Mouse (Mus musculus): ENCODE results near the gene Strn4.

Strn4 gene

DNA sequence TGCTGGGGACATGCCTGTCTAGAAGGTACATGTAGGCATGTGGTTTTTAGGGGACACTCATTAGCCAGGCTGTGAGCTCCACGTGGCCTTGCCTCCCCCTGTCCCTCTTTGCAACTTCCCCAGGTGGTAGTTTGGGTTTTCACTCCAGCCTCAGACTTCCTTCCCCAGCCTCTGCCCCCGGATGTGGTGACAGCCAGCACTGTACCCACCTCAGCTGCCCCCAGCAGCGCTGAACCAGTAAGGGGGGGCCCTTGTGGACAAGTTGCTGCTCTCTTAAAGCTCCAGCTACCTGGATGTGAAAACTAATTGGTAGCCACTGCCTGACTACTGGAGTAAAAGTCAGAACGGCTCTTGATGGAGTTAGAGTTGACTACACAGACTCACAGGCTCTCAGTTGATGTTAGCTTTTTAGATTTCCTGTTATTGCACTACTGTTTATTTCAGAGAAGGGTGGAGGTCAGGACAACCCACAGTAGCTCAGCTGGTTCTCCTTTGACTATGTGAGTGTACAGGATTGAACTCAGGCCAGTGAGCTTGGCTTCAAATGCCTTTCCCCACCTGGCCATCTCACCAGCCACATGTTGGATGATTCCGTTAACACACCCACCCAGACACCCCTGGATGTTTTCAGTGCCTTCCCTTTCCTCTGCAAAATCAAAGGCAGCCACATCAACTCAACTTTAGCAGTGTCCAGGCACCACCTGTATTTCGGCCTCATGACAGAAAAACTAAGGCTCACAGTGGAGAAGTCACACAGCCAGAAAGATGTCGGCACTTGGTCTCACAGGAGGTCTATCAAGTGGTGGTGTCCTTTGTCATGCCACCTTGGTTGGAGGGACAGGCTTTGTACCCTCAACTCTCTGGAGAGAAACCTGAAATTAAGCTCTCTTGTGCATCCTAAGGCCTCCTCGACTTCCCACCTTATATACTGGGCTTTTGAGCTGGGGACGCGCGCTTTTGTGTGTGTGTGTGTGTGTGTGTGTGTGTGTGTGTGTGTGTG lies 26.2 kb downstream of the Strn4 start:
- DNase-seq (ENCODE audit: low read depth, low spot score), result no peak

DNA sequence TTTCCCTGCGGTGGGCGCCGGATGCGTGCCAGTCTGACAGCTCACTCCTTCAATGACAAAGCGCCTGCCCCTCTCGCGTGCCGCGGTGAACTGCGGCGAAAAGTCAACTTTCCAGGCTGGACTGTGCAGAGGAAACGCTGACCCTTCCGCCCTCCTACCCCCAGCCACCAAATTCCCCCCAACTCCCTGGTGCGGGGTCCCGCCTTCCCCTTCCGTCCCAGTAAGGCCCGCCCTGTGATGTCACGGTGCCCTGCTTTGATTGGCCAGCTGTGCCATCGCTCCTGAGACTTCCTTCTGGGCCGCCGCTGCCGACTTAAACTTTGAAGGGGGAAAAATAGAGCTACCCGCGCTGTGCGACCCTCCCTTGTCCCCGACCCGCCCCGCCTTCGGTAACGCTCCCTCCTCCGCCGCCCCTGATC lies 27.0 kb downstream of the Strn4 start, which contains the start of gene Prkd2:
TSS of gene Prkd2 (plus strand) at position 258 of the 419 bp plus-strand sequence.
- DNase-seq (ENCODE audit: low read depth, low spot score), result peak; percentile 69

DNA sequence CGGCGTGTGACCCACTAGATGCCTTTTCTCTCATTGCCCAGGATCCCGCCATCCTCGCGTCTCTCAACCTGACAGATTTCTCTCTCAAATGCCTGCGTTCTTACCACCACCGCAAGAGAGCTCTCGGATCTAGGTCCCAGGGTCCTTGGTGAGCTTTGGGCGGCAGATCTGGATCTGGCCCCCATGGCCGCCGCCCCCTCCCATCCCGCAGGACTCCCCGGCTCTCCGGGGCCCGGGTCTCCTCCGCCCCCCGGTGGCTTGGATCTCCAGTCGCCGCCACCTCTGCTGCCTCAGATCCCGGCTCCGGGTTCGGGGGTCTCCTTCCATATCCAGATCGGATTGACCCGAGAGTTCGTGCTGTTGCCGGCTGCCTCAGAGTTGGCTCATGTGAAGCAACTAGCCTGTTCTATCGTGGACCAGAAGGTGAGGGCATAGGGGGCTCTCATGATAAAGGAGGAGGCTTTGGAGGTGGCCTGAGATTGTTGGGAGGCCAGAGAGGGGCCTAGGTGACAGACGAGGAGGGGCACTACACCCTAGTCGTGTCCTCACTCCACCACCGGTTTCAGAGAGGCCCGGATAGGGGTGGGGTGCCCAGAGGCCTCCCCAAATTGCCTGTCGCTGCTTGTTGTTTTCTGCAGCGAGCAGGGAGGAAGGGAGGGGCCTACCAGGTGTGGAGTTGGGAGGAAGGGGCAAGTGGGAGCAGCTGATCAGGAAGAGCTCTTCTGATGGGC lies 27.9 kb downstream of the Strn4 start:
- DNase-seq (ENCODE audit: low read depth, low spot score), result no peak

DNA sequence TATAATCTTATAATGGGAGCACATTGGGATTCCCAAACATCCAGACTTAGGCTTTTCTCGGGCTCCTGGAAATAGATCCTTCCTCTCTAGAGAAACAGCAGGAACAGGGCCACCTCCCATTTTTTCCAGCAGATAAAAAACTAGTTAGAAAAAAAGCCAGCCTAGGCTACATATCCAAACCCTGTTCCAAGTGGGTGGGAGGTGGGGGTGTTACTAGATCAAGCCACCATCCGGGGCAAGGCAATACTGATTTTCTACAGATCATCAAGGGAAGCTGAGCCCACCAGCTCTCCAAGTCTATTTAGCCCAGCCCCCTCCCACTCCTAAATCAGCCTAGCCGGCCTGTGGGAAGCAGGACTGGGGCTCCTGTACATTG lies 29.0 kb downstream of the Strn4 start:
- DNase-seq (ENCODE audit: low read depth, low spot score), result no peak

DNA sequence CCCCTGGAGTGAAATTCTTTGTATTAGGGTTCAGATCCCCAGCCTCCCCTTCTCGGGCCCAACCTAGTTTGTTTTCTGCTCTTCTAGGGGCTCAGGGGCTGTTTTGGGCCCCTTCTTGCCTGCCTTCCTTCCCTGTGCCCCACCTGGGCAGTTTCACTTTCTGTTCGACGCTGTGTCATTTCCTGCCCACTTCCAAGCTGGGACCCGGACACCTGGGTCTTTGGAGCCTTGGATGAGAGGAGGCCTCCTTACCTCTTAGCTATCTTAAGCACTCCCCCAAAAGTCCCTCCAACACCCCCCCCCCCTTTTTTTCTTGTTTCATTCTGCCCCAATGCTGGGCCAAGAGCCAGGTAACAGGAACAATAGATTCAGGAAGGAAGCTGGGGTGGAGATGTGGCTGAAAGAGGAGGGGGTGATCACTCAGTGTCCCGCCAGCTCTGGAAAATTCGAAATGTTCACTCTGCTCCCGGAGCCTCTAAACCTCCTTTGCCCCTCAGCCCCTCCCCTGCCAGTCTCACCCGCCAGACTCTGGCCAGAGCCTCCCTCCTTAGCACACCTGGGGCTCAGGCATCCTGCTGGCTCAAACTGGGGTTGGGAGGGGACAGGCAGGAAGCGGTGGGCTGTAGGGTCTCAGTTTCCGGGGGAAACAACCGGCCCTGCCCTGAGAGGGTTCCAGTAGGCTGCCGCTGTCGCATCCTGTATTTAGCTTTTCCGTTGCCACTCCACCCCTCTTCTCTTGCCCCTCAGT lies 29.6 kb downstream of the Strn4 start:
- DNase-seq (ENCODE audit: low read depth, low spot score), result no peak

DNA sequence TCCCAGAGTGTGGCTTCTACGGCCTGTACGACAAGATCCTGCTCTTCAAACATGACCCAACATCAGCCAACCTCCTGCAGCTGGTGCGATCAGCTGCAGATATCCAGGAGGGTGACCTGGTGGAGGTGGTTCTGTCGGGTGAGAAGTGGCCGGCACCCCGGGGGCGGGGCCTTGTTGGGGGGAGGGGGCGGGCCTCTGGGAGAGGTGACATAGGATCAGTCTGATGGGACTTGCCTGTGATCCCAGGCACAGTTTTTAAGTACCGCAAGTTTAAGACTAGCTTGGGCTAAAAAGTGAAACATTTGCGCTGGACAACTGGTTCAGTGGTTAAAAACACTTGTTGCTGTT lies 30.1 kb downstream of the Strn4 start:
- no peak for DNase-seq (ENCODE audit: low read depth, low spot score)

DNA sequence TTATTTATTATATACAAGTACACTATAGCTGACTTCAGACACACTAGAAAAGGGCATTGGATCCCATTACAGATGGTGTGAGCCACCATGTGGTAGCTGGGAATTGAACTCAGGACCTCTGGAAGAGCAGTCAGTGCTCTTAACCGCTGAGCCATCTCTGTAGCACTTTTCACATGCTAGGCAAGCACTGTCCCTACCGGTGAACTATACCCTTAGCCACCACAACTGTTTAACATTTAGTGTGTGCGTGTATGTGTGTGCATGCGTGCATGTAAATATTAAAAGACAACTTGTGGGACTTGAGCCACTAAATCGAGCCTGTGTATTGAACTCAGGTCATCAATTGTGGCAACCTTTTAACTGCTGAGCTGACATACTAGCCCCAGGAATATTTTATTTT lies 31.1 kb downstream of the Strn4 start:
- DNase-seq (ENCODE audit: low read depth, low spot score), result no peak

DNA sequence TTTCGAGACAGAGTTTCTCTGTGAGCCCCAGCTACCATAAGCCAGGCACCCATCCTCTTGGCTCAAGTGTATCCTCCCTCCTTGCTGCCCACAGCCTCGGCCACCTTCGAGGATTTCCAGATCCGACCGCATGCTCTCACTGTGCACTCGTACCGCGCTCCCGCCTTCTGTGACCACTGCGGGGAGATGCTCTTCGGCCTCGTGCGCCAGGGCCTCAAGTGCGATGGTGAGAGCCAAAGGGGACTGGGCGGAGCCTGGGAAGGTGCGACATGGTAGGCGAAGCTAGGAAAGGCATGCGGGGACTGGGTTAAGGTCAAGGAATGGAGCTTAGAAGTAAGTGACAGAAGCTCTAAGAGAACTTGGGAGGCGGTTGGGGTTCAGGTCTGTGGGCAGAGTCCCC lies 31.8 kb downstream of the Strn4 start:
- no peak for DNase-seq (ENCODE audit: low read depth, low spot score)

DNA sequence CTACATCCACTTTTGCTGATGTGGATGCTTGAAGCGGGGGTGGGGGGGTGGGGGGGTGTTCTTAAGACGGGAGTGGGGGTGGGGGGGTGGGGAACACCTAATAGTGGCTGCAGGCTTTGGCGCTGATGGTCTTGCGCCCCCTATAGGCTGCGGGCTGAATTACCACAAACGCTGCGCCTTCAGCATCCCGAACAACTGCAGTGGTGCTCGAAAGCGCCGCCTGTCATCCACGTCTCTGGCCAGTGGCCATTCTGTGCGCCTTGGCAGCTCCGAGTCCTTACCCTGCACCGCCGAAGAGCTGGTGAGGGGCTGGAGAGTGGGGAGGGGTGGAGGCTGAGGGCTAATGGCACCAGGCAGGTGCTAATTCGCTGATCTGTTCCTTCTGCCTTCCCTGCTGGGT lies 32.9 kb downstream of the Strn4 start:
- DNase-seq (ENCODE audit: low read depth, low spot score), result no peak

DNA sequence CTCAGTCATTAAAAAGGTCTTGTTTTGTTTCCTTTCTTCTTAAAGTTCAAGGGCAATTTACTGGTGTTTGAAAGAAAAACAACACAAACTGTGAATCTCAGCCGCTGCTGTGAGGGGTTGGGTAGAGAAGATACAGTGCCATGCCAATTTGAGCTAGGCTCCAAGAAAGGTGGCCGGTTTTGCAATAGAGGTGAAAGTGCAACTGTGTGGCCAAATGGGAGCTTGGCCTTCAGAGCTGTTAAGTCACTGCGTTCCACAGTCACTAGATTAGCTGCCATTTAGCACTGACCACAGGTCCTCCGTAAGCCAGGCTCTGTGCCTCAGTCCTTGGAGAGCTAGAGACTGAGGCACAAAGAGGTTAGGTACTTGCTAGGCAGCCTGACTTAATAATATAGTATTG lies 35.9 kb downstream of the Strn4 start:
- DNase-seq (ENCODE audit: low read depth, low spot score), result no peak

DNA sequence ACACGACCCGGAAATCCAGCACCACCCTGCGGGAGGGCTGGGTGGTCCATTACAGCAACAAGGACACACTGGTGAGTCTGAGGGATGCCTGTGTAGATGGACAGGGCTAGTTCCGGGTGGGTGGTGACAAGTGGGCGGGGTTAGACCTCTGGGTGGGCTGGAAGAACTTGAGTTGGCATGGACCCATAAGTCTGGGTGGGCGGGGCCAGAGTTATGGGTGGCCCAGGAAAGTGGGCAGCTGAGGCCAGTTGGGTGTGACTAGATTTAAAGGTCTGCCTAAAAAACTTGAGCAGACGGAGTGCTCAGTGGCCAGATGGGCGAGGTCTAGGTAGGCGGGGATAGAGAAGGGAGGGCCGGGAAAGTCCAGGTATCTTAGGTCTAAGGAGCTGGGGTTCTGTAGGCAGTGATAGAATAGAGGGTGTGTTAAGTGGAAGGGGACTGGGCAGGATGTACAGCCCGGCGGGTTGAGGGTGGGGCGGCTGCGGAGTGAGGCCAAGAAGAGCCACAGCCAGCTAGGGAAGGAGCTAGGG lies 37.7 kb downstream of the Strn4 start:
- no peak for DNase-seq (ENCODE audit: low read depth, low spot score)

DNA sequence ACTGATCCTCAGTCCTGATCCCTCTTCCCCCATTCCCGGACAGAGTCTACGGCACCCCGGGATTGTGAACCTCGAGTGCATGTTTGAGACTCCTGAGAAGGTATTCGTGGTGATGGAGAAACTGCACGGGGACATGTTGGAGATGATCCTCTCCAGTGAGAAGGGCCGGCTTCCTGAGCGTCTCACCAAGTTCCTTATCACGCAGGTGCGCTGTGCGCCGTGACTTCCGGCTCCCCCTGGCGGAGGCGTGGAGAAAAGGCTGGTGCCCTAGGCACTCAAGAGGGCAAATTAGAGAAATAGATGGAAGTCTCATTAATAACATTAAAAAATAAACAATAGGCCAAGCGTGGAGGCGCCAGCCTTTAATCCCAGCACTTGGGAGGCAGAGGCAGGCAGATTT lies 42.6 kb downstream of the Strn4 start:
- DNase-seq (ENCODE audit: low read depth, low spot score), result no peak

DNA sequence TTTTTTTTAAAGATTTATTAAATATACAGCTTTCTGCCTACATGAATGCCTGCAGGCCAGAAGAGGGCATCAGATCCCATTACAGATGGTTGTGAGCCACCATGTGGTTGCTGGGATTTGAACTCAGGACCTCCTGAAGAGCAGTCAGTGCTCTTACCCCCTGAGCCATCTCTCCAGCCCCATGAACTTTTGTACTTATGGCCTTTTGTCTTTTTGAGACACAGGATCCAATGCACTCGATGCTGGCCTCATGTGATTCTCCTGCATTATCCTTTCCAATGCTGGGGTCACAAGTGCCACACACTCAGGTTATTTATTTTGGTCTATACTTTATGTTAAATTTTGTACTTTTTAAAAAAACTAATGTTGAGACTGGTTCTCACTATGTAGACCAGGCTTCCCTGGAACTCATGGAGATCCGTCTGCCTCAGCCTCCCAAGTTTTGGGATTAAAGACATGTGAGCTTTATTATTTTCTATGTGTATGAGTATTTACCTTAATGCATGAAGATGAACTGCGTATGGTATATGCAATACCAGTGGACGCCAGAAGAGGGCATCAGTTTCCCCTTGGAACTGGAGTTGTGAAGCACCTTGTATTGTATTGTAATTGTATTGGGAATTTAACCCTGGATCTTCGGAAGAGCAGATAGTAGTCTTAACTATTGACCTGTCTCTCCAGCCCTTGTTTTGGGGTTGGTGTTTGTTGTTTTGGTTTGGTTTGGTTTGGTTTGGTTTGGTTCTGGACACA lies 44.4 kb downstream of the Strn4 start:
- peak; percentile 32 for DNase-seq (ENCODE audit: low read depth, low spot score)

DNA sequence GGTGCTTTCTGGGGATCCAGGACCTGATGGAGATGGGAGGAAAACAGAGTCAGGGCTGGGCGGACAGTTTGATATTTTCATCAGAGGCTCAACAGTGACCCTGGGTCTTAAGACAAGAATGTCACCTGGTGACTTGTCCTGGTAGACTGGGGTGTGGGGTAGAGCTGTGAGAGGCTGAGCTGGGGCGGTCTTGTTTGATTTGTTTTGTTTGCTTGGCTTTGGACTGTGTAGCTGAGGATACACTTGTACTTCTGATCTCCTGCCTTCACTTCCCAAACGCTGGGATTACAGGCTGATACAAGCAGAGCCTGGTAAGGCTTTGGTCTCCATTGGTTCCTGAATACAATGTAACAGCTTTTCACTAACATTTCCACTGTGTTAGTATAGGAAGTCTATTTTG lies 51.8 kb downstream of the Strn4 start:
- no peak for DNase-seq (ENCODE audit: low read depth, low spot score)

DNA sequence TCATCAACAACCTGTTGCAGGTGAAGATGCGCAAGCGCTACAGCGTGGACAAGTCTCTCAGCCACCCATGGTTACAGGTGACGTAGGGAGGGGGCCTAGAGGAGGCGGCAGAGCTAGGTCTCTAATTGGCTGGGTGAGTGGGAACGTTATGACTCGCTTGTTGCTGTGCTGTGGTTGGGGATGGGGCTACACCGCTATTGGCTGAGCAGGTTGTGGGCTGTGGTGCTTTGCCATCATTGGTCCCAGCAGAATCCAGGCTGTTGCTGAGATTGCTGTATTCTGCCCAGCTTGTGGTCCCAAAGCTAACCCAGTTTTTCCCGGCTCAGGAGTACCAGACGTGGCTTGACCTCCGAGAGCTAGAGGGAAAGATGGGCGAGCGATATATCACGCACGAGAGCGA lies 53.8 kb downstream of the Strn4 start:
- DNase-seq (ENCODE audit: low read depth, low spot score), result no peak

DNA sequence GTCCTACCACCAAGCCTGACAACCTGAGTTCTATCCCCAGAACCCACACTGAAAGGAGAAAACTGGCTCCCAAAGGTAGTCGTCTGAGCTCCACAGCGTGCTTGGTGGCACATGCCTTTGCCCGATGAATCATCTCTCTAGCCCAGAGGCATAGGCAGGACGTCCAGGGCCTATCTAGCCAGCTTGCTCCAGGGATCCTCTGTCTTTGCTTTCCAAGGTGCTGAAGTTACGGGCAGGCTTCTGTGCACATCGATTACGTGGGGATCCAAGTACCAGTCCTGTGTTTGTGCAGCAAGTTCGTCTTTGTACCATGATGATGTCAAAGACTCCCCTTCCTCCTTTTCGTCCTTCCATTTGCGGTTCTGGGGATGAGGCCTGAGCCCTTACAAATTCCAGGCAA lies 55.9 kb downstream of the Strn4 start:
- no peak for DNase-seq (ENCODE audit: low read depth, low spot score)

DNA sequence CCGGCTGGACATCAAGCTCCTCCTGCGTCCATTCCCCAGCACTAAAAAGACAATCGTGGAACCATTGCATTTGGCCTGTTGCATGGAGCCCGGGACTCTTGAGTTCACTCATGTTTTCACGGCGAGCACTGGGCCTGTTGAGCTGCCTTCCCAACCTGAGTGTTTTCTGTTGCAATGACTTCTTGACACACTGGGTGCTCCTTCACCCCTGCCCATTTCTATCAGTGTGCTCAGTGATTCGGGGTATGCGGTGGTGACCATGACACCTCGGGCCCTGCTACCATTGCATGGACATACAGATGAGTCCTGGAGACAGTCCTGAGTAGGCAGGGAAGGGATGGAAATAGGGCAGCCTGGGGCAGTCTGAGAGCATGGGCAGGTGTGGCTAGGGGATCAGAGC lies 56.8 kb downstream of the Strn4 start:
- DNase-seq (ENCODE audit: low read depth, low spot score), result no peak

DNA sequence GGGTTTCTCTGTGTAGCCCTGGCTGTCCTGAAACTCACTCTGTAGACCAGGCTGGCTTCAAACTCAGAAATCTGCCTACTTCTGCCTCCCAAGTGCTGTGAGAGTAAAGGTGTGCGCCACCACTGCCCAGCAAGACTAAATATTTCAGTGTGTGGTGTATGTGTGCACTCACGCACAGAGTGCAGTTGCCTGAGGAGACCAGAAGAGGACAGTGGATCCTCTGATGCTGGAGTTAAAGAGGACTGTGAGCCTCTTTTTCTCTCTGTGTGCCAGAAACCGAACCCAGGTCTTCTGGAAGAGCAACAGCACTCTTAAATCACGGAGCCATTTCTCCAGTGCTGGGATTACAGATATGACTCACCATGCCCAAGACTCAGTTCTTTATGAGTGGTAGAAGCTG lies 57.7 kb downstream of the Strn4 start:
- no peak for DNase-seq (ENCODE audit: low read depth, low spot score)

DNA sequence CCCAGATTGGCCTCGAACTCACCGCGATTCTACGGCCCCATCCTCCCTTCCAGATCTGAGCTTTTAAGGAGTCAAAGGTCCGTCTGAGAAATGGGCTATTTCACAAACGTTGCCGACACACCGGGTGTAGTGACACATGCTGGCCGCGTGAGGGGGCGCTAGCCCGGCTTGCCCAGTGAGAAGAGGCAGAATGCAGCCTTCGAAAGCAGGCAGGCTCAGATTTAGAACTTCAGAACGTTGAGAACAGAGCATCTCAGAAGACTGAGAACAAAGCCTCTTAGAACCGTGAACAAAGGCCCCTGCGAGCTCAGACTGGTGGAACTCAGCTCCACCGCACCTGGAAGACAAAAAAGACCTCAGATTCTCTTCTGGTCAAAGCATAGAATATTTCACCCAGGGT lies 58.5 kb downstream of the Strn4 start:
- peak; percentile 48 for DNase-seq (ENCODE audit: low read depth, low spot score)

DNA sequence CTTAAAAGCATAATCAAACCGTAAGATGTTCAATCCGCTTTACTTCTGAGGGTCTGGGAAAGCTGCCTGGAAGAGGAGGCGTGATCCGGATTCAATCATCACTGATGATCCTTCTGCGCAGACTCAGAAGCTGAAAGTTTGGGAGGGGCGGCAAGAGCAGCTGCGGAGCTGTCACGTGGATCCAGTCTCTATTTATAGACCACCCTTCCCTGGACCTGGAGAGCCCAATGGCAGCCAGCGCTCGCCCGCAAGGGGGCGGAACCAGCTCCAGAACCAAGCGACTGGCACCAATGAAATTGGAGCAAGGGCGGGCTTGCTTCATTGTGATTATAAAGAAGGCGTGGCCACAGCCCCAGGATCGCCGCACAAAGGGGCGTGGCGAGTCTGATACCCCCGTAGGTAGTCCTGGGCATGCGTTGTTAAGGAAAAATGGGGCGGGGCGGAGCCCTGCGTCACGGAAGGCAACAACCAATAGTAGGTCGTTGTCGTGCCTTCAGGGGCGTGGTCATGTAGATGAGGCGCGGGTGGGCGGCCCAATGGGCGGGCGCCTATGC lies 59.1 kb downstream of the Strn4 start:
- DNase-seq (ENCODE audit: low read depth, low spot score), result peak; percentile 98

DNA sequence AGATGAGACGGTGACA lies 59.4 kb downstream of the Strn4 start, which contains the start of gene Dact3:
TSS of gene Dact3 (plus strand) at position 8 of the 16 bp plus-strand sequence.
- no peak for DNase-seq (ENCODE audit: low read depth, low spot score)

DNA sequence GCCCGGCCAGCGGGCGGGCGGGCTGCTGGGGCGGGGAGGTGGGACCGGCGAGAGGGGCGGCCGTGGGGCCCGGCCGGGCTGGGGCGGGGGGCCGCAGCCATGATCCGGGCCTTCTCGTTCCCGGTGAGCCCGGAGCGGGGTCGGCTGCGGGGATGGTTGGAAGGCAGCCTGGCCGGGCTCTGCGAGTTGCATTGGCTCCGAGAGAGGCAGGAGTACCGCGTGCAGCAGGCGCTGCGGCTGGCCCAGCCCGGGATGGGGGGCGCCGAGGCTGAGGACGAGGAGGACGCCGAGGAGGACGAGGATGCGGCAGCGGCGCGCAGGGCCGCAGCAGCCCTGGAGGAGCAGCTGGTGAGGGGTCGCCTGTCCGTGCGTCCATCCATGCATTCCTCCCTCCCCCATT lies 59.6 kb downstream of the Strn4 start:
- no peak for DNase-seq (ENCODE audit: low read depth, low spot score)
